Mouse (Mus musculus): ENCODE data around the gene Tmem205. TPM values are rescaled to one million over a fixed set of nuclear protein-coding genes. Genes with fewer than 3 reads are reported as not detected.

The Tmem205 gene
- polyA plus RNA-seq, 1 experiment = 21.0 TPM

DNA sequence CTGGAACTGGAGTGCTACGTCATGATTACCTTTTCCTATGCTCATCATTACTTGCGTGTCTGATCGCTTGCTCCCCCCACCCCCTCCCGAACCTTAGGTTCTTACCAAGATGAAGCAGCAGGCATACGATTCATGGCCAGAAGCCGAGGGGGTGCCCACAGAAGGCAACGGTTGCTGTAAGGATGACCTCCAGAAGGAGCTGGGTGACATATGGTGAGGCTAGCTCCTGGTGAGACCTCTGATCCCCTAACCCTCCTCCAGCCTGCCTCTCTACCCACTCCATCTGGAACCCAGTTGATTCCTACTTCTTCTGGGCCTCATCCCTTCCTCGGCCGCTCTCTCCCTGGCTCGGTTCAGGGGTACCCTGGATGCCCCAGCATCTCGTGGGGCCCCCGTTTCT lies 6.7 kb upstream of the Tmem205 start:
- Histone ChIP-seq H3K4me1 (ENCODE audit: control insufficient read depth, insufficient read depth, low read length) (peaks cover 3% of the 10 kb centered on the region), H3K4me3 (ENCODE audit: insufficient read depth, low read length) (no peak overlapping the region), H3K27ac (ENCODE audit: insufficient read depth, low read length) (no peak overlapping the region)
- no peak for TF ChIP-seq POLR2A (IDR thresholded peaks at IDR 0.05; ENCODE audit: low read depth, low read length)
- no peak for TF ChIP-seq CTCF (IDR thresholded peaks at IDR 0.05; ENCODE audit: borderline replicate concordance, insufficient read depth, low read length)

DNA sequence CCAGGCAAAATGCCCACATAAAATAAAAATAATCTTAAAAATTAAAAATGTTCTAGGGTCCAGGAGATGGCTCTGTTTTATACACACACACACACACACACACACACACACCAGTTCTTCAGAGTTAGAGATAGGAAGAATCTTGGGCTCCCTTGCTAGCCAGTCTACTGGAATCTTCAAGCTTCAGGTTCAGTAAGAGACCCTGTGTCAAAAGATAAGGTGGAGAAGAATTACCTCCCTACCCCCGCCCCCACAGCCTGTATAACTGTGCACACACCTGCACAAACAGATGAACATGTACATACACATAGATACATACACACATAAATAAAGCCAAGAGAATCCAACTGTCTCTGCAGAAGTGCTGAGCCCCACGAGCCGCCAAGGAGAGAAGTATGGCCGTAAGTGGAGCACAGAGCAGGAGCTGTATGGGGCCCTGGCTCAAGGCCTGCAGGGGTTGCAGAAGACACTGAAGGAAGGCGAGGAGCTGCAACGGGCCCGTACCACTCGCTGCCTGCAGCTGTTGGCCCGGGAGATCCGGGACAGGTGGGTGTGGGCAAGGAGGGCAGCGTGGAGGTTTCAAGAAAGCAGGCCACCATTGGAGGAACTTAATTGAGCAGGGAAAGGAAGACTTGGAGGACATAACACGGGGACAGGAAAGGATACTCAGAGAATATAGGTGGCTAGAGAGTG lies 5.2 kb upstream of the Tmem205 start:
- TF ChIP-seq POLR2A (IDR thresholded peaks at IDR 0.05; ENCODE audit: low read depth, low read length) = no peak
- TF ChIP-seq CTCF (IDR thresholded peaks at IDR 0.05; ENCODE audit: borderline replicate concordance, insufficient read depth, low read length) = no peak

DNA sequence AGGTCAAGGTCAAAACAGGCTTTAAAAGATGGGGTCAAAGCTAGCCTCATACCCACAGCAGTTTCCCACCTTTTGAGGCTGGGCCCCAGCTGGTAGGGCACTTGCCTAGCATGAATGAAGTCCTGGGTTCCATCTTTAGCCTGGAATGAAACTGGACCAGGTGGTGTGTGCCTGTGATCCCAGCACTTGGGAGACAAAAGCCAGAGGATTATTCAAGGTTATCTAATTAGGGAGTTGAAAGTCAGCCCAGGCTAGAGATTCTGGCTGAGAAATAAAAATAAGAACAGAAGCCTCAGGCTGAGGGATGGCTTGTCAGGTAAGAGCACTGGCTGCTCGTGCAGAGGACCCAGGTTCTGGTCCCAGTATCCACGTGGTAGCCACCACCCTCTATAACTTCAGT lies 4.7 kb upstream of the Tmem205 start:
- Histone ChIP-seq H3K4me3 (ENCODE audit: insufficient read depth, low read length) (no peak overlapping the region), H3K27ac (ENCODE audit: insufficient read depth, low read length) (no peak overlapping the region), H3K4me1 (ENCODE audit: control insufficient read depth, insufficient read depth, low read length) (no peaks in the 10 kb centered on the region)
- TF ChIP-seq POLR2A (IDR thresholded peaks at IDR 0.05; ENCODE audit: low read depth, low read length) (no peak), CTCF (IDR thresholded peaks at IDR 0.05; ENCODE audit: borderline replicate concordance, insufficient read depth, low read length) (no peak)

More for the DNA sequence above, 5.2 kb upstream of the Tmem205 start:
- Histone ChIP-seq H3K4me1 (ENCODE audit: control insufficient read depth, insufficient read depth, low read length) (peaks cover under 1% of the 10 kb centered on the region), H3K27ac (ENCODE audit: insufficient read depth, low read length) (no peak overlapping the region), H3K4me3 (ENCODE audit: insufficient read depth, low read length) (no peak overlapping the region)

DNA sequence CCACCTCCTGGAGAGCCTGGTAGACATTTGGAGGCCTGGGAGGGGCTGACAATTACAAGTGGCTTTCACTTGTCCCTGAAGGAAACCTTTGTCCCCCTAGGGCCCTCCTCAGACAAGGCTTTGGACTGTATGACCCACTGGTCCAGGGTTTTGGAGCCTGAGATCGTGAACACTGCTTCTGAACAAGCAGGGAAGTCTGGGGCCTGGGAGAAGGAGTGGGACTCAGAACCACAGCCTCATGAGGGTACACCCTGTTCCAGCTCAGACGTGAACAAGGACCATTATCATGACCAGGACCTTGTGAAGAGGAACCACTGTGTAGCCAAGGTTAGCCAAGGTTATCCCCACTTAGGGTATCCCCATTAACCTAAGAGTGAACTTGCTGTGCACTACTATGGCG lies 1.9 kb upstream of the Tmem205 start:
- H3K4me3 ChIP-seq (ENCODE audit: insufficient read depth, low read length) = no peak overlapping the region
- TF ChIP-seq CTCF (IDR thresholded peaks at IDR 0.05; ENCODE audit: borderline replicate concordance, insufficient read depth, low read length) = no peak
- no peak for TF ChIP-seq POLR2A (IDR thresholded peaks at IDR 0.05; ENCODE audit: low read depth, low read length)
- H3K4me1 ChIP-seq (ENCODE audit: control insufficient read depth, insufficient read depth, low read length) = peaks cover 2% of the 10 kb centered on the region; the same call in 1 of the 2 replicates
- H3K27ac ChIP-seq (ENCODE audit: insufficient read depth, low read length) = no peak overlapping the region

DNA sequence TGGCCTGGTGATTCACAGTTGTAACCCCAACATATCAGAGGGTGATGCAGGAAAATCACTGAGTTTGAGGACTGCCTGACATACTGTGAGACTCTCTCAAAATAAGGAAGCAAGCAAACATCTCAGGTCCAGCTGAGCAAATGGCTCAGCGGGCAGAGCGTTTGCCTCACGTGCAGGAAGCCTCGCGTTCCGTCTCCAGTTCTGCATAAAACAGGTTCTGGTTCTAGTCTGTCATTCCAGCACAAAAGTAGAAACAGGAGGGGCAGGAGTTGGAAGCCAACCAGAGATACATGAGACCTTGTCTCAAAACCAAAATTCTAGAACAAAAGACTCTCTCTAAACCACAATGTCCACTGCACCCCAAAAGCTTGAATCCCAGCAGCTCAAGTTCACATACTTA lies 572 bp downstream of the Tmem205 start:
- H3K4me1 ChIP-seq (ENCODE audit: control insufficient read depth, insufficient read depth, low read length) = peaks cover 5% of the 10 kb centered on the region; the same call in 1 of the 2 replicates
- peak overlapping the region; percentile 20; the same call in 1 of the 2 replicates for H3K27ac ChIP-seq (ENCODE audit: insufficient read depth, low read length)
- TF ChIP-seq CTCF (IDR thresholded peaks at IDR 0.05; ENCODE audit: borderline replicate concordance, insufficient read depth, low read length) (no peak), POLR2A (IDR thresholded peaks at IDR 0.05; ENCODE audit: low read depth, low read length) (no peak)
- H3K4me3 ChIP-seq (ENCODE audit: insufficient read depth, low read length) = peak overlapping the region; percentile 54

DNA sequence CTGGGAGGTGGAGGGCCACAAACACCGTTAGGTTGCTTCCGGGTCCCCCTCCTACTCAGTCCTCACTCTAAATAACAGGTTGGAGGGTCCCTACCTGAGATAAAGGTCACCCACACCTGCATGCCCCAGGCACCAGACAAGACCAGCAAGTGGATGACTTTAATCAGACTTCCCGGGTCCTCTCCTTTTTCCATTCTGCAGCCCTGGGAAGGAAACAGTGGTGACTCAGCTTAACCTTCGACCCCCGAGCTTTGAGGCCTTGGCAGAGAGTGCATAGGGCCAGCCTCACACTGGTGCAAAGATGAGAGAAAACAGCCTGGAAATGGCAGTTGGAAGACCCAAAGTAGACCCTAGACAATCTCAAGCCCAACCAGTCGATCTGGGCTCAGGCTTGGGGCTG lies 1.2 kb downstream of the Tmem205 start:
- no peak for TF ChIP-seq CTCF (IDR thresholded peaks at IDR 0.05; ENCODE audit: borderline replicate concordance, insufficient read depth, low read length)
- TF ChIP-seq POLR2A (IDR thresholded peaks at IDR 0.05; ENCODE audit: low read depth, low read length) = no peak
- H3K27ac ChIP-seq (ENCODE audit: insufficient read depth, low read length) = no peak overlapping the region
- H3K4me1 ChIP-seq (ENCODE audit: control insufficient read depth, insufficient read depth, low read length) = peaks cover 5% of the 10 kb centered on the region; the same call in 1 of the 2 replicates
- H3K4me3 ChIP-seq (ENCODE audit: insufficient read depth, low read length) = peak overlapping the region; percentile 54; the same call in 1 of the 2 replicates

DNA sequence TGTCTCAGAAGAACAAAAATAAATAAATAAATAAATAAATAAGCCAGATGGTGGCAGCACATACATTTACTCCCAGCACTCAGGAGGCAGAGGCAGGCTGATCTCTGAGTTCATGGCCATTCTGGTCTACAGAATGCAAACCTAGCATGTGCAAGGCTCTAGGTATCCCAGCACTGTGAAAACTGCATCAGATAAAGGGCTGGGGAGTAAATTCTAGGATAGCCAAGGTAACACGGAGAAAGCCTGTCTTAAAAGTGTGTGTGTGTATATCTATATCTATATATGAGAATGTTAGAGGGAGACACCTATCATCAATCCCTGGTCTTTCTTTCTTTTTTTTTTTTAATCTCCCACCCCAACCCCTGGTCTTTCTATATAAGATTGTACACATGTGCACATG lies 1.9 kb downstream of the Tmem205 start:
- H3K4me1 ChIP-seq (ENCODE audit: control insufficient read depth, insufficient read depth, low read length) = peaks cover 5% of the 10 kb centered on the region; the same call in 1 of the 2 replicates
- H3K4me3 ChIP-seq (ENCODE audit: insufficient read depth, low read length) = no peak overlapping the region
- H3K27ac ChIP-seq (ENCODE audit: insufficient read depth, low read length) = no peak overlapping the region
- no peak for TF ChIP-seq POLR2A (IDR thresholded peaks at IDR 0.05; ENCODE audit: low read depth, low read length)

DNA sequence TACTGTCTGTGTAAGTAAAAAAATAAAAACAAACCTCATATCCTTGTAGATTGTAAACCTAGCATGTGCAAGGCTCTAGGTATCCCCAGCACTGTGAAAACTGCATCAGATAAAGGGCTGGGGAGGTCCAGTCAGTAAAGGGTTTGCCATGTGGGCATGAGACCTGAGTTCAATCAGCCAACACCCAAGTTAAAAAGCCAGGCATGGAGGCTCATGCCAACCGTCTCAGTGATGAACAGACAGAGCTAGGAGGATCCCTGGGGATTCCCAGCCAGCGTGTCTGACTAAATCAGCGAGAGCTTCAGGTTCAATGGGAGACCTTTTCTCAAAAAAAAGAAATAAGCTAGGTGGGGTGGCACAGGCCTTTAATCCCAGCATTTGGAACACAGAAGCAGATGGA lies 2.3 kb downstream of the Tmem205 start:
- Histone ChIP-seq H3K27ac (ENCODE audit: insufficient read depth, low read length) (no peak overlapping the region), H3K4me3 (ENCODE audit: insufficient read depth, low read length) (no peak overlapping the region), H3K4me1 (ENCODE audit: control insufficient read depth, insufficient read depth, low read length) (peaks cover 5% of the 10 kb centered on the region; the same call in 1 of the 2 replicates)
- TF ChIP-seq POLR2A (IDR thresholded peaks at IDR 0.05; ENCODE audit: low read depth, low read length) (no peak), CTCF (IDR thresholded peaks at IDR 0.05; ENCODE audit: borderline replicate concordance, insufficient read depth, low read length) (no peak)

DNA sequence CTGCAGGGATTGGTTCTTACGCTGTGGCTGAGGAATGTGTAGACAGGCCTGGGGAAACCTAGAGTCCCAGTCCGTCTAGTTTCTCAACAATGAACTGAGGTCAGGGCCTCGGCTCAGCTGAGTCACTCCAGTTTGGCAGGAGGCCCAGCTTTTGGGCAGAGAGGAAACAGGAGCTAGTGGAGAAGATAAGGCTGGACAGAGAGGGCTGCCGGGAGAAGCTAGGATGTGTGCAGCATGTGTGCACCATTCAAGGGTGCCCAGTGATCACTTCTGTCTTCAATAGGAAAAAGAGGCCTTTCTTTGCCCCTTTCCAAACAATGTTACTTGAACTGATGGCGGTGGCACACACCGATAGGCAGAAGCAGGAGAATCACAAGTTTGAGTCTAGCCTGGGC lies 3.3 kb downstream of the Tmem205 start:
- Histone ChIP-seq H3K27ac (ENCODE audit: insufficient read depth, low read length) (peak overlapping the region; percentile 21; the same call in 1 of the 2 replicates), H3K4me3 (ENCODE audit: insufficient read depth, low read length) (no peak overlapping the region), H3K4me1 (ENCODE audit: control insufficient read depth, insufficient read depth, low read length) (peaks cover 5% of the 10 kb centered on the region; the same call in 1 of the 2 replicates)
- TF ChIP-seq POLR2A (IDR thresholded peaks at IDR 0.05; ENCODE audit: low read depth, low read length) (no peak), CTCF (IDR thresholded peaks at IDR 0.05; ENCODE audit: borderline replicate concordance, insufficient read depth, low read length) (no peak)

DNA sequence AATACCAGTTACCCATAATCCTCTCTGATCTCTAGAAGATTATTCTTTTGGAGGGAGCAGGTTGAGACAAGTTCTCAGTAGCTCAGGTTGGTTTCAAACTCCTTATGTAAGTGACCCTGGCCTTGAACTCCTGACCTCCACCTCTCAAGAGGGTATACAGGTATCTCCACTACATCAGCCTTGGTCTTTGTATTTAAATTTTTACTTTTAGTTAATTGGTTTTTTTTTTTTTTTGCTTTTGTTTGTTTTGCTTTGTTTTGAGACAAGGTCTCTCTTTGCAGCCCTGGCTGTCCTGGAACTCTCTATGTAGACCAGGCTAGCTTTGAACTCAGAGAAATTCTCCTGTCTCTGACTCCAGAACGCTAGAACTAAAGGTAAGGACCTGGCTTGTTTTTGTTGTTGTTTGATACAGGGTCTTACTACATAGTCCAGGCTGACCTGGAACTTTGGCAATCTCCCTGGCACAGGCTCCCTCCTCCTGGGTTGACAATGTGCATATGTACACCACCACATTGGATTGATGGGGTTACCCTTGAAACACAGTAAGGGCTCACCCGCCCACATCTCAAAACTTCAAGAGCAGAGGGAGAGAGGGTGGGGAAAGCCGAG lies 3.8 kb downstream of the Tmem205 start:
- Histone ChIP-seq H3K4me3 (ENCODE audit: insufficient read depth, low read length) (no peak overlapping the region), H3K4me1 (ENCODE audit: control insufficient read depth, insufficient read depth, low read length) (peaks cover 5% of the 10 kb centered on the region; the same call in 1 of the 2 replicates), H3K27ac (ENCODE audit: insufficient read depth, low read length) (peak overlapping the region; percentile 24; the same call in 1 of the 2 replicates)
- TF ChIP-seq POLR2A (IDR thresholded peaks at IDR 0.05; ENCODE audit: low read depth, low read length) = no peak
- TF ChIP-seq CTCF (IDR thresholded peaks at IDR 0.05; ENCODE audit: borderline replicate concordance, insufficient read depth, low read length) = no peak

Data from embryonic fibroblast, embryonic 13.5 days (primary cell).